Mouse (Mus musculus): ENCODE measurements around the gene Igfals. TPM values are rescaled to one million over a fixed set of nuclear protein-coding genes. Genes with fewer than 3 reads are reported as not detected.

Igfals gene
- polyA plus RNA-seq, 1 experiment = 3.0 TPM

GRCm38 (mm10) chr17:24913984-24914383 lies 48.2 kb downstream of the Igfals start:
- no peak overlapping the region for H3K4me3 ChIP-seq (replicated peaks; ENCODE audit: extremely low read depth, low read depth, low read length)
- no peaks in the 10 kb centered on the region for H3K4me1 ChIP-seq (ENCODE audit: control insufficient read depth, insufficient read depth, low read length)
- DNase-seq = no peak
- TF ChIP-seq POLR2A (IDR thresholded peaks at IDR 0.05; ENCODE audit: borderline replicate concordance, extremely low read depth, low read depth, low read length) (no peak), CTCF (IDR thresholded peaks at IDR 0.05; ENCODE audit: insufficient read depth, low read length) (no peak)

DNA sequence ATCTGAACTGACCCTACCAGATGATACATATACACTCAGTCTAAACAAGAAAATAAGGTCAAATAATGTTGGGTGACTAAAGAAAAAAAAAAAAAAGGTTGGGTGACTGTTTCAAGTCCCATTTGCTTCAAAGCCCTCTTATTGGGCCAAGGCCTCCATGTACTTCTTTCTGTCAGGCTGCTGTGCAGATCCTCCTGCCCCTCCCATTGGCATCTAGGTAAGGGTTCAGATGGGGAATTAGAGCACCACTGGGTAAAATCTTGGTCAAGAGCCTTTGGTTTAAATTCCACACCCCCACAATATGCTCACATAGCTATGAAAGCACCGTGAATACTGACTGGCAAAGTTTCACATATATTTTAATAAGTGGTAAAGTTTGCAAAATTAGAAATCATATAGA lies 57.4 kb downstream of the Igfals start:
- H3K4me3 ChIP-seq (replicated peaks; ENCODE audit: extremely low read depth, low read depth, low read length) = no peak overlapping the region
- 92% methylated on average over 1 of the region's 1 CpGs for WGBS
- H3K4me1 ChIP-seq (ENCODE audit: control insufficient read depth, insufficient read depth, low read length) = no peaks in the 10 kb centered on the region
- TF ChIP-seq CTCF (IDR thresholded peaks at IDR 0.05; ENCODE audit: insufficient read depth, low read length) (no peak), POLR2A (IDR thresholded peaks at IDR 0.05; ENCODE audit: borderline replicate concordance, extremely low read depth, low read depth, low read length) (no peak)
- no peak for DNase-seq

- no peaks in the 10 kb centered on the region for H3K4me1 ChIP-seq (ENCODE audit: control insufficient read depth, insufficient read depth, low read length)
- no peak for TF ChIP-seq CTCF (IDR thresholded peaks at IDR 0.05; ENCODE audit: insufficient read depth, low read length)
- no peak for TF ChIP-seq POLR2A (IDR thresholded peaks at IDR 0.05; ENCODE audit: borderline replicate concordance, extremely low read depth, low read depth, low read length)
- DNase-seq = no peak
- no peak overlapping the region for H3K4me3 ChIP-seq (replicated peaks; ENCODE audit: extremely low read depth, low read depth, low read length)
- WGBS = 69% methylated on average over 1 of the region's 1 CpGs
These were observed 63.7 kb downstream of the Igfals start for GRCm38 (mm10) chr17:24929506-24929905.

Other genes with a start within 250 kb of the Igfals start
- 220 and 230 TPM in 2 replicates for gene Tsc2, start 233.4 kb upstream of the Igfals start, polyA plus RNA-seq (2012; rRNA removed)
- 18.8 and 19.3 TPM in 2 replicates for gene Nthl1, start 233.3 kb upstream of the Igfals start, polyA plus RNA-seq (2012; rRNA removed)
- gene Slc9a3r2, start 215.7 kb upstream of the Igfals start, polyA plus RNA-seq (2012; rRNA removed) = 507 and 712 TPM in 2 replicates
- 77.9 and 131 TPM in 2 replicates for gene Npw, start 207.5 kb upstream of the Igfals start, polyA plus RNA-seq (2012; rRNA removed)
- 89.7 and 89.8 TPM in 2 replicates for gene Zfp598, start 196.3 kb upstream of the Igfals start, polyA plus RNA-seq (2012; rRNA removed)
- 0.46 and 0.62 TPM in 2 replicates for gene Syngr3, start 176.0 kb upstream of the Igfals start, polyA plus RNA-seq (2012; rRNA removed)
- gene Gfer, start 169.8 kb upstream of the Igfals start, polyA plus RNA-seq (2012; rRNA removed) = 13.7 and 20.3 TPM in 2 replicates
- 13.2 and 14.2 TPM in 2 replicates for gene Noxo1, start 169.8 kb upstream of the Igfals start, polyA plus RNA-seq (2012; rRNA removed)
- 45.4 and 60.7 TPM in 2 replicates for gene Tbl3, start 158.3 kb upstream of the Igfals start, polyA plus RNA-seq (2012; rRNA removed)
- 0.29 and 0.57 TPM in 2 replicates for gene Rnf151, start 147.9 kb upstream of the Igfals start, polyA plus RNA-seq (2012; rRNA removed)
- 1,603 and 2,135 TPM in 2 replicates for gene Rps2, start 147.9 kb upstream of the Igfals start, polyA plus RNA-seq (2012; rRNA removed)
- 174 and 218 TPM in 2 replicates for gene Ndufb10, start 141.5 kb upstream of the Igfals start, polyA plus RNA-seq (2012; rRNA removed)
- 0.26 and 6.4 TPM in 2 replicates for gene Rpl3l, start 138.2 kb upstream of the Igfals start, polyA plus RNA-seq (2012; rRNA removed)
- 84.4 and 103 TPM in 2 replicates for gene Msrb1, start 129.4 kb upstream of the Igfals start, polyA plus RNA-seq (2012; rRNA removed)
- gene Hs3st6, start 113.0 kb upstream of the Igfals start, polyA plus RNA-seq (2012; rRNA removed) = 6.4 and 8.9 TPM in 2 replicates
- gene Meiob, start 61.7 kb upstream of the Igfals start, polyA plus RNA-seq (2012; rRNA removed) = not detected in 2 replicates
- gene Hagh, start 25.9 kb upstream of the Igfals start, polyA plus RNA-seq (2012; rRNA removed) = 56.1 and 83.4 TPM in 2 replicates
- 6.4 and 7.8 TPM in 2 replicates for gene Fahd1, start 15.6 kb upstream of the Igfals start, polyA plus RNA-seq (2012; rRNA removed)
- 23.6 and 36.7 TPM in 2 replicates for gene Nubp2, start 20.4 kb downstream of the Igfals start, polyA plus RNA-seq (2012; rRNA removed)
- 76.4 and 85.4 TPM in 2 replicates for gene Spsb3, start 20.6 kb downstream of the Igfals start, polyA plus RNA-seq (2012; rRNA removed)
- 41.1 and 48.0 TPM in 2 replicates for gene Eme2, start 29.1 kb downstream of the Igfals start, polyA plus RNA-seq (2012; rRNA removed)
- gene Mrps34, start 29.1 kb downstream of the Igfals start, polyA plus RNA-seq (2012; rRNA removed) = 100 and 115 TPM in 2 replicates
- gene Nme3, start 30.5 kb downstream of the Igfals start, polyA plus RNA-seq (2012; rRNA removed) = 55.8 and 69.4 TPM in 2 replicates
- 110 and 119 TPM in 2 replicates for gene Mapk8ip3, start 71.0 kb downstream of the Igfals start, polyA plus RNA-seq (2012; rRNA removed)
- gene Jpt2, start 94.7 kb downstream of the Igfals start, polyA plus RNA-seq (2012; rRNA removed) = 6.1 and 10.2 TPM in 2 replicates
- gene Cramp1l, start 149.8 kb downstream of the Igfals start, polyA plus RNA-seq (2012; rRNA removed) = 16.4 and 18.0 TPM in 2 replicates
- gene Ift140, start 150.1 kb downstream of the Igfals start, polyA plus RNA-seq (2012; rRNA removed) = 9.1 and 11.1 TPM in 2 replicates
- 340 and 393 TPM in 2 replicates for gene Tmem204, start 217.6 kb downstream of the Igfals start, polyA plus RNA-seq (2012; rRNA removed)
- 17.9 and 19.2 TPM in 2 replicates for gene Telo2, start 250.0 kb downstream of the Igfals start, polyA plus RNA-seq (2012; rRNA removed)

Measured in lung, adult 2 months (tissue).